Mouse (Mus musculus): Measurements from ENCODE around the gene Htr3b.
A peak's percentile ranks its signal among the peaks of the same experiment; 100 is the strongest.

The Htr3b gene

GRCm38 (mm10) chr9:48928781-48929180 is 36.0 kb downstream of the Htr3b start:
- no peak for DNase-seq (ENCODE audit: low read depth, low spot score)

- no peak for DNase-seq (ENCODE audit: low read depth, low spot score)
These were observed 48.6 kb downstream of the Htr3b start for GRCm38 (mm10) chr9:48916011-48916788.

- DNase-seq (ENCODE audit: low read depth, low spot score) = peak; percentile 19
These were observed 53.8 kb downstream of the Htr3b start, which contains the start of gene Htr3a for GRCm38 (mm10) chr9:48910885-48911537. Gene Htr3a, minus strand, starts transcription at chr9:48911099.

GRCm38 (mm10) chr9:48904421-48904820 is 60.4 kb downstream of the Htr3b start:
- no peak for DNase-seq (ENCODE audit: low read depth, low spot score)

GRCm38 (mm10) chr9:48903766-48904165 is 61.0 kb downstream of the Htr3b start:
- no peak for DNase-seq (ENCODE audit: low read depth, low spot score)

GRCm38 (mm10) chr9:48898551-48898950 is 66.2 kb downstream of the Htr3b start:
- DNase-seq (ENCODE audit: low read depth, low spot score) = no peak

GRCm38 (mm10) chr9:48895819-48896536 is 68.8 kb downstream of the Htr3b start:
- DNase-seq (ENCODE audit: low read depth, low spot score) = no peak

- no peak for DNase-seq (ENCODE audit: low read depth, low spot score)
These were observed 70.0 kb downstream of the Htr3b start for GRCm38 (mm10) chr9:48894755-48895154.

- DNase-seq (ENCODE audit: low read depth, low spot score) = peak; percentile 62
These were observed 70.8 kb downstream of the Htr3b start for GRCm38 (mm10) chr9:48893986-48894385.

- DNase-seq (ENCODE audit: low read depth, low spot score) = no peak
These were observed 75.7 kb downstream of the Htr3b start for GRCm38 (mm10) chr9:48889093-48889492.
